Mouse (Mus musculus) gastrocnemius, postnatal 14 days (tissue): ENCODE results near the gene 4930524B15Rik. TPM values are rescaled to one million over a fixed set of nuclear protein-coding genes. Genes with fewer than 3 reads are reported as not detected.
"Not testable (repeated sequence)": the region's sequence is repeated elsewhere in the genome, so short reads cannot be mapped to it uniquely, and the experiment has no call there.

Experiments
- DNase-seq: peaks from one replicate; pipeline ENCODE4 v3.0.0; 2021; ENCODE audit warnings: mixed read lengths
- intact Hi-C: fragments of 180-260 bp; cut with DNase I; formaldehyde crosslinking; loops from one replicate; pipeline ENCODE4 v1.15.1; 2025; ENCODE audit warnings: low total_unique reads
- long read RNA-seq, 2 experiments: library from polyadenylated mRNA; stranded (forward); transcript quantifications; one replicate each; pipeline ENCODE4 v2.0.0; 2021
- total RNA-seq, 2 experiments: library from RNA; stranded (reverse); gene quantifications; 2 replicates each; pipeline ENCODE4 v1.2.3; 2021

4930524B15Rik gene
- total RNA-seq: not detected
- long read RNA-seq, experiment 1: 0 reads
- long read RNA-seq, experiment 2: 0 reads

- intact Hi-C loops: no loop called here
- no peak for DNase-seq
Observed at GRCm38 (mm10) chr11:31965256-31966134, at the start of gene 4930524B15Rik. 4930524B15Rik (plus strand) TSS chr11:31965592.

GRCm38 (mm10) chr11:31917769-31918168 lies 47.6 kb upstream of the 4930524B15Rik start:
- intact Hi-C loops: no loop called here
- DNase-seq: no peak

- intact Hi-C loops: no loop called here
- DNase-seq: no peak
Observed at GRCm38 (mm10) chr11:31930051-31930450, 35.3 kb upstream of the 4930524B15Rik start.

GRCm38 (mm10) chr11:31935652-31936051 lies 29.7 kb upstream of the 4930524B15Rik start:
- intact Hi-C loops: no loop called here
- DNase-seq: no peak

- DNase-seq: no peak
- intact Hi-C loops: no loop called here
Observed at GRCm38 (mm10) chr11:31936910-31937525, 28.4 kb upstream of the 4930524B15Rik start.

GRCm38 (mm10) chr11:31940898-31941639 lies 24.3 kb upstream of the 4930524B15Rik start:
- no peak for DNase-seq
- intact Hi-C loops: no loop called here

- DNase-seq: no peak
- intact Hi-C loops: no loop called here
Observed at GRCm38 (mm10) chr11:31941640-31942638, 23.5 kb upstream of the 4930524B15Rik start.

GRCm38 (mm10) chr11:31945471-31945870 lies 19.9 kb upstream of the 4930524B15Rik start:
- intact Hi-C loops: no loop called here
- no peak for DNase-seq

GRCm38 (mm10) chr11:31948462-31949330 lies 16.7 kb upstream of the 4930524B15Rik start:
- DNase-seq: no peak
- intact Hi-C loops: no loop called here

GRCm38 (mm10) chr11:31949331-31949785 lies 16.0 kb upstream of the 4930524B15Rik start:
- intact Hi-C loops: no loop called here
- peak; percentile 48 for DNase-seq

- no peak for DNase-seq
- intact Hi-C loops: no loop called here
Observed at GRCm38 (mm10) chr11:31960071-31960470, 5.3 kb upstream of the 4930524B15Rik start.

GRCm38 (mm10) chr11:31963993-31964392 lies 1.4 kb upstream of the 4930524B15Rik start:
- DNase-seq: no peak
- intact Hi-C loops: no loop called here

- intact Hi-C loops: no loop called here
- DNase-seq: no peak
Observed at GRCm38 (mm10) chr11:31974132-31974531, 8.7 kb downstream of the 4930524B15Rik start.

GRCm38 (mm10) chr11:31974826-31975225 lies 9.4 kb downstream of the 4930524B15Rik start:
- DNase-seq: no peak
- intact Hi-C loops: no loop called here

- no peak for DNase-seq
Observed at GRCm38 (mm10) chr11:31975678-31976077, 10.3 kb downstream of the 4930524B15Rik start.

GRCm38 (mm10) chr11:31976137-31976536 lies 10.7 kb downstream of the 4930524B15Rik start:
- no peak for DNase-seq
- intact Hi-C loops: no loop called here

More at GRCm38 (mm10) chr11:31975678-31976077, 10.3 kb downstream of the 4930524B15Rik start:
- intact Hi-C loops: no loop called here

- intact Hi-C loops, DNase-seq: not testable (repeated sequence)
Observed at GRCm38 (mm10) chr11:31980089-31980488, 14.7 kb downstream of the 4930524B15Rik start.

GRCm38 (mm10) chr11:31981830-31982229 lies 16.4 kb downstream of the 4930524B15Rik start:
- intact Hi-C loops: no loop called here
- DNase-seq: no peak
